In the genomic region with DNA sequence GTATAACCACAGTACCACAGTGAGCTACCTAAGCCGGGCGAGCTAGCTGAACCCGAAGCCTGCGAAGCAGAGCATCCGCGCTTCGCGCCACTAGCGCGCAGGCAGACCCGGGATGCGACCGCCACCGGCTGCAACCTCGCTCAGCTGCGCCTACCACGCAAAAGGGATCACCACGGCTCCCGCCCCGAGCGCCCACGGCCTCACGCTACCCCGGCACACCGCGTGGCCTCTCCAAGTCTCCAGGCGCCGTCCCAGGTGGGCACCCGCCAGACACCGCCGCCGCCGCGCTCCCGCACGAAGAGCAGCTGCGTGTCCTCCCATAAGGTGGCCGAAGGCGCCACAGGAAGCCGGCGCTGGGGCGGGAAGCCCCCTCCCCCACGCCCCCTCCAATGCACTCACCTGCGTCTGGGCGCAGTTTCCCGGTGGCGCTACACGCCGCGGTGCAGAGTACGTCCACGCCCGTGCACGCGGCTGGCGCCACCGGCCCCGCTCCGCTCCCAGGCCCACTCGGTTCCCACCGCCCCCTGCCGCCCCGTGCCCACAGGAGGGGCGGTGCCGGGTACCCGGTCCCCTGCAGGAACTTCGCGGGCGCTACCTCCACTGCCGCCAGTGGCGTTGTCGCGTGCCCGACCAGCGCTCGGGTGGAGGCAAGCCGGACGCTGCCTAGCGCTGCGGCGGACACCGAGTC, we compare ENCODE assay signal across 9 mouse cellular contexts. TPM values are rescaled to one million over a fixed set of nuclear protein-coding genes. Genes with fewer than 3 reads are reported as not detected.
DNase-seq lines count a peak whose midpoint lies in the region; ATAC-seq and TF ChIP-seq lines count a peak whose summit lies in the region.
"Had no signal": no experiment of that assay in that cellular context is flagged by ENCODE, and none has a peak within 500 bp of the region (broad histone marks: within the 10 kb centered on the region; RNA-seq: fewer than 3 reads in every experiment).

No protein-coding gene starts in this region.

- no peak for TF ChIP-seq EP300 in heart, adult 2 months (IDR thresholded peaks at IDR 0.05; ENCODE audit: insufficient read depth, low read depth, low read length)
- TF ChIP-seq EP300 in liver, postnatal 0 days (IDR thresholded peaks at IDR 0.05; ENCODE audit: low read depth) = no peak

- H3K36me3 ChIP-seq in heart, adult 2 months (ENCODE audit: control insufficient read depth, insufficient read depth, low read length) = no peaks in the 10 kb centered on the region
- no peaks in the 10 kb centered on the region for H3K36me3 ChIP-seq in ES-E14 (ENCODE audit: control insufficient read depth, insufficient read depth, low read length, poor library complexity, severe bottlenecking)
- H3K36me3 ChIP-seq in embryonic facial prominence, embryonic 10.5 days (replicated peaks) = no peaks in the 10 kb centered on the region
- no peaks in the 10 kb centered on the region for H3K36me3 ChIP-seq in intestine, embryonic 14.5 days (ENCODE audit: control insufficient read depth, insufficient read depth, low read length)
- H3K36me3 ChIP-seq in liver, postnatal 0 days (replicated peaks; ENCODE audit: insufficient read depth, low read length) = no peaks in the 10 kb centered on the region

- TF ChIP-seq CTCF in heart, adult 2 months (IDR thresholded peaks at IDR 0.05) = no peak
- TF ChIP-seq CTCF in liver, postnatal 0 days (IDR thresholded peaks at IDR 0.05; ENCODE audit: low read depth) = no peak

- no peak overlapping the region for H3K9ac ChIP-seq in heart, adult 2 months (ENCODE audit: low read depth, low read length)
- peak overlapping the region; percentile 80 for H3K9ac ChIP-seq in ES-E14 (ENCODE audit: insufficient read depth, low read depth, low read length, poor library complexity, severe bottlenecking)
- peak overlapping the region; percentile 32 for H3K9ac ChIP-seq in intestine, embryonic 14.5 days (ENCODE audit: low read length)
- H3K9ac ChIP-seq in liver, postnatal 0 days (replicated peaks) = no peak overlapping the region

- peaks cover 21% of the 10 kb centered on the region for H3K27me3 ChIP-seq in heart, adult 2 months (ENCODE audit: control insufficient read depth, insufficient read depth, low read length)
- peaks cover 69% of the 10 kb centered on the region for H3K27me3 ChIP-seq in embryonic facial prominence, embryonic 10.5 days (replicated peaks; ENCODE audit: low read depth, poor library complexity, severe bottlenecking)
- peaks cover 66% of the 10 kb centered on the region for H3K27me3 ChIP-seq in intestine, embryonic 14.5 days (replicated peaks; ENCODE audit: control insufficient read depth, insufficient read depth, low read length)
- peaks cover 63% of the 10 kb centered on the region for H3K27me3 ChIP-seq in liver, postnatal 0 days (ENCODE audit: insufficient read depth, low read length)
- H3K27me3 ChIP-seq: CH12.LX had no signal

- H3K27ac ChIP-seq in heart, adult 2 months = no peak overlapping the region
- no peak overlapping the region for H3K27ac ChIP-seq in ES-E14 (ENCODE audit: insufficient read depth, low read depth, low read length, poor library complexity, severe bottlenecking)
- H3K27ac ChIP-seq in embryonic facial prominence, embryonic 10.5 days (replicated peaks) = peak overlapping the region; percentile 81
- H3K27ac ChIP-seq in intestine, embryonic 14.5 days (ENCODE audit: low read depth) = no peak overlapping the region
- H3K27ac ChIP-seq in liver, postnatal 0 days (ENCODE audit: low read depth) = no peak overlapping the region

- no peak for TF ChIP-seq POLR2A in heart, adult 2 months (IDR thresholded peaks at IDR 0.05; ENCODE audit: insufficient read depth, low read depth, low read length)

- in situ Hi-C loops in ES-E14 (cut with MboI; ENCODE audit: low sequenced_read_pairs in 2 of 2, unreplicated experiment in 2 of 2) = no loop called here

- DNase-seq in heart, adult 2 months = no peak
- DNase-seq in heart, adult 8-10 months (ENCODE audit: low spot score) = no peak
- DNase-seq in ES-E14 (ENCODE audit: low read depth, low spot score) = no peak
- DNase-seq in embryonic facial prominence, embryonic 10.5 days (ENCODE audit: low spot score) = peak; percentile 54
- peak; percentile 75 for DNase-seq in intestine, embryonic 14.5 days (ENCODE audit: low spot score)
- no peak for DNase-seq in liver, postnatal 0 days
- DNase-seq in testis, postnatal 10 days (ENCODE audit: low spot score) = peak; percentile 47
- no peak for DNase-seq in spleen, adult 12 weeks (ENCODE audit: low spot score)

- no peaks in the 10 kb centered on the region for H3K9me3 ChIP-seq in ES-E14 (ENCODE audit: control insufficient read depth, insufficient read depth, low read depth, low read length)
- no peaks in the 10 kb centered on the region for H3K9me3 ChIP-seq in embryonic facial prominence, embryonic 10.5 days
- no peaks in the 10 kb centered on the region for H3K9me3 ChIP-seq in intestine, embryonic 14.5 days (ENCODE audit: control insufficient read depth, low read length)
- H3K9me3 ChIP-seq in liver, postnatal 0 days (ENCODE audit: low read length) = no peaks in the 10 kb centered on the region

- peak overlapping the region; percentile 29; the same call in 1 of the 2 replicates for H3K4me3 ChIP-seq in heart, adult 2 months
- H3K4me3 ChIP-seq in ES-E14 (ENCODE audit: insufficient read depth in 1 of 2, low read depth in 1 of 2, low read length in 2 of 2, poor library complexity in 1 of 2, severe bottlenecking in 1 of 2) = peak overlapping the region; percentile 76 to 88
- peak overlapping the region; percentile 81 for H3K4me3 ChIP-seq in embryonic facial prominence, embryonic 10.5 days
- H3K4me3 ChIP-seq in intestine, embryonic 14.5 days (ENCODE audit: low read depth, low read length) = peak overlapping the region; percentile 55
- H3K4me3 ChIP-seq in liver, postnatal 0 days (ENCODE audit: low read depth, low read length) = peak overlapping the region; percentile 40

- H3K79me2 ChIP-seq in heart, adult 2 months (replicated peaks; ENCODE audit: control insufficient read depth, insufficient read depth, low read length) = no peaks in the 10 kb centered on the region

- peak; percentile 37; the same call in 1 of the 2 replicates for ATAC-seq in intestine, embryonic 14.5 days (replicated peaks; ENCODE audit: low FRiP score, low TSS enrichment, low read depth)
- ATAC-seq in liver, postnatal 0 days = peak; percentile 12

- H3K4me2 ChIP-seq in intestine, embryonic 14.5 days (ENCODE audit: low read length) = peak overlapping the region; percentile 99
- H3K4me2 ChIP-seq in liver, postnatal 0 days (ENCODE audit: low read depth, low read length) = peak overlapping the region; percentile 67

- intact Hi-C loops in heart, adult 2 months (cut with DNase I) = no loop called here

- no peaks in the 10 kb centered on the region; the same call in 1 of the 2 replicates for H3K4me1 ChIP-seq in heart, adult 2 months (ENCODE audit: control insufficient read depth, insufficient read depth, low read length)
- peaks cover 3 to 5% of the 10 kb centered on the region in 2 experiments; a peak in 3 of 4 replicates for H3K4me1 ChIP-seq in ES-E14 (ENCODE audit: control insufficient read depth in 2 of 2, insufficient read depth in 2 of 2, low read length in 2 of 2, poor library complexity in 1 of 2)
- H3K4me1 ChIP-seq in embryonic facial prominence, embryonic 10.5 days = peaks cover 41% of the 10 kb centered on the region
- H3K4me1 ChIP-seq in intestine, embryonic 14.5 days (replicated peaks; ENCODE audit: control insufficient read depth, insufficient read depth, low read length) = peaks cover 4% of the 10 kb centered on the region; the same call in 1 of the 2 replicates
- H3K4me1 ChIP-seq in liver, postnatal 0 days (ENCODE audit: insufficient read depth) = peaks cover 7% of the 10 kb centered on the region

- 2% methylated on average over 79 of the region's 82 CpGs for WGBS in heart, adult 2 months
- under 1% methylated on average over 82 of the region's 82 CpGs for WGBS in embryonic facial prominence, embryonic 10.5 days
- under 1% methylated on average over 78 of the region's 82 CpGs for WGBS in intestine, embryonic 14.5 days
- under 1% methylated on average over 68 of the region's 82 CpGs for WGBS in liver, postnatal 0 days (ENCODE audit: insufficient replicate concordance)

TF ChIP-seq in ES-E14, 5 proteins besides CTCF, POLR2A, EP300 and RAD21:
- TF ChIP-seq ZNF384 (IDR thresholded peaks at IDR 0.05; ENCODE audit: low read depth, low read length) (no peak), MAFK (IDR thresholded peaks at IDR 0.05; ENCODE audit: insufficient read depth, low read depth, low read length) (no peak), CHD2 (IDR thresholded peaks at IDR 0.05; ENCODE audit: low read depth, low read length) (no peak), HCFC1 (IDR thresholded peaks at IDR 0.05; ENCODE audit: borderline replicate concordance, insufficient read depth, low read length) (no peak), ZC3H11A (IDR thresholded peaks at IDR 0.05; ENCODE audit: borderline replicate concordance, low read depth, low read length) (no peak)
TF ChIP-seq in ES-E14: peak in this region for 0.

RNA-seq across cellular contexts. Expression of a gene that starts 29.3 kb away (rescaled TPM):
- under 1 TPM in 1 of 2 experiments, not detected in 1; 0.39 TPM for total RNA-seq in heart, adult 2 months (2021)
- 0.59 and 1.1 TPM in 2 replicates for polyA plus RNA-seq in heart, adult 2 months (2012; rRNA removed)
- 1 to 10 TPM in 1 of 4 experiments, under 1 TPM in 3; 0.32 to 1.7 (median 0.99) TPM for total RNA-seq in heart, adult 8-10 months (2022)
- total RNA-seq in ES-E14 (2012; rRNA removed) = 15.5 and 21.3 TPM in 2 replicates
- polyA plus RNA-seq in embryonic facial prominence, embryonic 10.5 days (2016; fragmentation: Nextera tagmentation; extraction: Ambion mirVana) = 16.9 and 22.3 TPM in 2 replicates
- 6.6 and 7.0 TPM in 2 replicates for polyA plus RNA-seq in intestine, embryonic 14.5 days (2014; fragmentation: Nextera tagmentation; extraction: Ambion mirVana)
- polyA plus RNA-seq in liver, postnatal 0 days (2015; fragmentation: Nextera tagmentation; extraction: Ambion mirVana) = 0.06 and 0.11 TPM in 2 replicates
- total RNA-seq: CH12.LX had no signal

Comparison
In these comparisons a context has a peak if more than half of its experiments do, and no peak if none do; other contexts are left out.
1. DNase-seq: peak in embryonic facial prominence, embryonic 10.5 days (single experiment), intestine, embryonic 14.5 days (single experiment) and testis, postnatal 10 days (single experiment); none in heart, adult 2 months (0 of 2), heart, adult 8-10 months (single experiment), ES-E14 (single experiment), liver, postnatal 0 days (single experiment) and spleen, adult 12 weeks (single experiment).
2. H3K4me3 ChIP-seq: peak in every context shown above with its lines; median percentile 82 in ES-E14; 81 in embryonic facial prominence, embryonic 10.5 days; 55 in intestine, embryonic 14.5 days; 40 in liver, postnatal 0 days; 29 in heart, adult 2 months.
3. H3K9ac ChIP-seq: peak in ES-E14 (single experiment) and intestine, embryonic 14.5 days (single experiment); none in heart, adult 2 months (single experiment) and liver, postnatal 0 days (single experiment).